Mouse (Mus musculus) spleen, postnatal 10 days (tissue): ENCODE measurements at regions not wholly inside any gene's neighbourhood (a gene's known extent, or its start where the extent isn't known, plus 50 kb on each side); places are given as distances from the start of the nearest gene placed in this dataset.
"Not testable (repeated sequence)": the region's sequence is repeated elsewhere in the genome, so short reads cannot be mapped to it uniquely, and the experiment has no call there.

Source experiments
- DNase-seq, 2 experiments: peaks; one replicate each; pipeline ENCODE4 v3.0.0; 2021 to 2022; ENCODE audit warnings: low spot score in 2 of 2

- DNase-seq, result no peak
These were observed 110.1 kb upstream of the Trabd2b start for GRCm38 (mm10) chr4:114296380-114296779.

GRCm38 (mm10) chr4:114298517-114298916 lies 108.0 kb upstream of the Trabd2b start:
- not testable (repeated sequence) for DNase-seq

- DNase-seq, result no peak
These were observed 106.0 kb upstream of the Trabd2b start for GRCm38 (mm10) chr4:114300390-114301012.

GRCm38 (mm10) chr4:114304654-114305053 lies 101.9 kb upstream of the Trabd2b start:
- no peak for DNase-seq

- DNase-seq, result no peak
These were observed 99.0 kb upstream of the Trabd2b start for GRCm38 (mm10) chr4:114307491-114307890.

- DNase-seq, result peak in 1 of 2 experiments; percentile 30
These were observed 98.0 kb upstream of the Trabd2b start for GRCm38 (mm10) chr4:114308518-114308917.

GRCm38 (mm10) chr4:114315051-114315450 lies 91.5 kb upstream of the Trabd2b start:
- no peak for DNase-seq

GRCm38 (mm10) chr4:114315556-114315955 lies 91.0 kb upstream of the Trabd2b start:
- DNase-seq, result no peak

GRCm38 (mm10) chr4:114317076-114317475 lies 89.4 kb upstream of the Trabd2b start:
- no peak for DNase-seq

GRCm38 (mm10) chr4:114320076-114320475 lies 86.4 kb upstream of the Trabd2b start:
- no peak for DNase-seq

- no peak for DNase-seq
These were observed 84.8 kb upstream of the Trabd2b start for GRCm38 (mm10) chr4:114321516-114322339.

GRCm38 (mm10) chr4:114329978-114330377 lies 76.5 kb upstream of the Trabd2b start:
- DNase-seq, result no peak

GRCm38 (mm10) chr4:114331161-114331560 lies 75.4 kb upstream of the Trabd2b start:
- no peak for DNase-seq

- DNase-seq, result no peak
These were observed 71.7 kb upstream of the Trabd2b start for GRCm38 (mm10) chr4:114334850-114335249.

- DNase-seq, result no peak
These were observed 70.3 kb upstream of the Trabd2b start for GRCm38 (mm10) chr4:114336029-114336746.

- DNase-seq, result no peak
These were observed 69.8 kb upstream of the Trabd2b start for GRCm38 (mm10) chr4:114336747-114337090.

- no peak for DNase-seq
These were observed 66.7 kb upstream of the Trabd2b start for GRCm38 (mm10) chr4:114339793-114340192.

GRCm38 (mm10) chr4:114345154-114345553 lies 61.4 kb upstream of the Trabd2b start:
- no peak for DNase-seq

- DNase-seq, result peak in 1 of 2 experiments; percentile 26
These were observed 60.3 kb upstream of the Trabd2b start for GRCm38 (mm10) chr4:114346068-114346747.

- no peak for DNase-seq
These were observed 59.6 kb upstream of the Trabd2b start for GRCm38 (mm10) chr4:114346884-114347283.

GRCm38 (mm10) chr4:114349601-114350000 lies 56.9 kb upstream of the Trabd2b start:
- no peak for DNase-seq

GRCm38 (mm10) chr4:114351282-114351681 lies 55.2 kb upstream of the Trabd2b start:
- DNase-seq, result no peak
